In genomic region chr7:68708563-68709318, GRCm38 (mm10) we compare ENCODE assay signal across 9 mouse cellular contexts.
"Had no signal": no experiment of that assay in that cellular context is flagged by ENCODE, and none has a peak within 500 bp of the region (broad histone marks: within the 10 kb centered on the region; RNA-seq: fewer than 3 reads in every experiment).

No protein-coding gene starts in this region.

- H3K9ac ChIP-seq: liver, embryonic 14.5 days; midbrain, embryonic 13.5 days had no signal

- H3K4me1 ChIP-seq: limb, embryonic 10.5 days; midbrain, embryonic 13.5 days had no signal

- ATAC-seq: midbrain, embryonic 13.5 days had no signal

- H3K4me2 ChIP-seq: midbrain, embryonic 13.5 days had no signal

- H3K4me3 ChIP-seq: left cerebral cortex, adult 2 months; limb, embryonic 10.5 days; midbrain, embryonic 13.5 days had no signal

- H3K9me3 ChIP-seq: limb, embryonic 10.5 days; midbrain, embryonic 13.5 days had no signal

- DNase-seq: lung, adult 2 months; lung, postnatal 36 days; right cerebral cortex, postnatal 14 days; thymus, postnatal 36 days had no signal

- H3K36me3 ChIP-seq: limb, embryonic 10.5 days; midbrain, embryonic 13.5 days had no signal

- H3K27me3 ChIP-seq: midbrain, embryonic 13.5 days had no signal

- H3K27ac ChIP-seq: kidney, postnatal 0 days; left cerebral cortex, adult 2 months; limb, embryonic 10.5 days; liver, embryonic 14.5 days; midbrain, embryonic 13.5 days had no signal
